Mouse (Mus musculus) layer of hippocampus, adult 2 months (tissue): ENCODE results near the gene Smyd3. TPM values are rescaled to one million over a fixed set of nuclear protein-coding genes. Genes with fewer than 3 reads are reported as not detected.
A peak's percentile ranks its signal among the peaks of the same experiment; 100 is the strongest.

ENCODE experiments used
- DNase-seq, 2 experiments: peaks; one replicate each; pipeline ENCODE4 v3.0.0; 2022; ENCODE audit warnings: low spot score in 2 of 2
- H3K27ac ChIP-seq: fragments of 200-600 bp; 2 replicates; pipeline ENCODE4 v1.8.1; 2022
- H3K4me3 ChIP-seq: fragments of 200-600 bp; 2 replicates; pipeline ENCODE4 v1.8.1; 2022; ENCODE audit warnings: mild to moderate bottlenecking
- CTCF ChIP-seq: fragments of 200-600 bp; conservative IDR thresholded peaks from 2 replicates; pipeline ENCODE4 v1.8.1; 2022; ENCODE audit warnings: antibody characterized with exemption, mild to moderate bottlenecking, moderate library complexity
- total RNA-seq, 2 experiments: library from RNA; stranded (reverse); gene quantifications; 2 replicates each; pipeline ENCODE4 v1.2.3; 2021

The Smyd3 gene
- total RNA-seq, 2 experiments from 2014 or later = 21.1 to 24.5 TPM

DNA sequence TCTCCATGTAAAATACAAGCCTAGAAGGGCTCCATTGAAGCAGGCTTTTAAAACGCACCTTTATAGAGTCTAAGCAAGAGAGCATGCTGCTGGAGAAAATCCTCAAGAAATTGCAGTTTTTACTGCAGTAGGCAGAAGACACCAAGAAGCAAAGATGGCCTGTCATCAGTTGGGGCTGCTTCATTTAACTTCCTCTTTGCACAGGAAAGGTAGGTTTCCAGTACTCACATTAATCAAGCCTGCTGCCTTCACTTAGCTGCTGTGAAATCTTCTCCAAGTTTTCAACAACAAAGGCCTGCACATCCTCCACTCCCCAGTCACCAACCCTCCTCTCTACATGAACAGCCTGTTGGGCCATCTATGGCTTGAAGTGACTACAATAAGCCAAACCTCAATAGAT, 448.9 kb downstream of the Smyd3 start:
- Histone ChIP-seq H3K27ac (no peak overlapping the region), H3K4me3 (no peak overlapping the region)
- TF ChIP-seq CTCF = no peak
- no peak for DNase-seq

DNA sequence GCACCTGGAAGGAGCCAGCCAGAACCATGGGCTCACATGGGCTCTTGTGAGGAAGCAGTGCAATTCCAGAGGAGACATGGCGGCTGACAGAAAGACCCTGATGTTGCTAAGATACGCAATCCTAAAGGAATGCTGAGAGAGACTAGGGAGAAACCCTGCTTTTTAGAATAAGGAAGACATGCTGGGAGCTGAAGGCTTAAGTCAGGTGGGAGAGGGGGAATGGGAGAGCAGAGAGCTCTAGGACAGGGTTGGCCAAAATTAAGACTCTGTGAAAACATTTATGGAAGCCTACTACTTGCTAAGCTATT, 452.6 kb downstream of the Smyd3 start:
- TF ChIP-seq CTCF = no peak
- H3K4me3 ChIP-seq = no peak overlapping the region
- no peak for DNase-seq
- H3K27ac ChIP-seq = no peak overlapping the region

DNA sequence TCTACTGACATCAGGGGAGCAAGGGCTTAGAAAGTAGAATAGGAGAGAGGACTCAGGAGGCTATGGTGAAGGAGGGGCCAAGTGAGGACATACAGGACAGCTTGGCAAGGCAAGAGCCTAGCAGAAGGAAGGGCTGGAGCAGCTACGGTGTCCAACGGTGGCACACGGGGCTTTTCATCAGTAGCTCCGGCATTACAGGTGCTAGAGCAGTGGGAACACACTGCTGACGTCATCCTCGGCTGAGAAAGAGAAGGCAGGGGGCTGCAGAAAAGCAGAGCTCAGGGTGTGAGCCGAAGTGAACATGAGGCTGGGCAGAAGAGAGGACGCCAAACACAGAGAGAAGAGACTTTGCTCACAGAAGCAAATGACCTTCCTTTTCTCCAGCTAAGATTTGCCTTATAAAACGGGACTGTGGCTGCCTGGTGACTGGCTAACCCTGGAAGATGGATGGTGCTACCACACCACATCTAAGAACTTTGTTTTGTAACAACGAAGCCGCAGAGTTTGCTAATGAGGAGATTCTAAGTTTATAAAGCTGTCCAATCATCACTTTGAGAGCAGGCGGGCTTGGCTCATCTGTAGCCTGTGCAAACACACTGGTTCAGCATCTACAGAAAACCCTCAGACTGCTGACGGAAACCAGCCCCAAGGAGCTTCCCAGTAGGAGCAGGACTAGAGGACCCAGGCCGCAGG, 453.1 kb downstream of the Smyd3 start:
- H3K27ac ChIP-seq = no peak overlapping the region
- no peak for DNase-seq
- no peak for TF ChIP-seq CTCF
- no peak overlapping the region for H3K4me3 ChIP-seq

DNA sequence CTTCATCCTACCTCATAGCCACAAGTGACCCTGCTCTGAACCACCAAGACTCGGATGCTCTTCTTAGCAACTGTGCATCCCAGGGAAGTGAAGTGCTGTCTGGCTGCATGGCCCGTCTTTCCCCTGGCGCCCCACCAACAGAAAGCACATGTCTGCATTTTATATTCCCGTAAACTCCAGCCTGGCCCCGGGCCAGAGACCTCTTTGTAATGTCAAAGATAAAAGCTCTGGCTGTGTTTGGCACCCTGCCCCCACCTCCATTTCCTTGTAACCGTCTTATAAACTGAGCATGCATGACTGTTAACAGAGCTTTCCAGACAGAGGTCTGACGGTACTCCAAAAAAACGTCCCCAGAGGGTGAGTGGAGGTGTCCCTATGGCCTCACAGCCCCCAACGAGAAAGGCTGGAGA, 456.1 kb downstream of the Smyd3 start:
- TF ChIP-seq CTCF = no peak
- no peak overlapping the region for H3K27ac ChIP-seq
- DNase-seq = no peak
- H3K4me3 ChIP-seq = no peak overlapping the region

DNA sequence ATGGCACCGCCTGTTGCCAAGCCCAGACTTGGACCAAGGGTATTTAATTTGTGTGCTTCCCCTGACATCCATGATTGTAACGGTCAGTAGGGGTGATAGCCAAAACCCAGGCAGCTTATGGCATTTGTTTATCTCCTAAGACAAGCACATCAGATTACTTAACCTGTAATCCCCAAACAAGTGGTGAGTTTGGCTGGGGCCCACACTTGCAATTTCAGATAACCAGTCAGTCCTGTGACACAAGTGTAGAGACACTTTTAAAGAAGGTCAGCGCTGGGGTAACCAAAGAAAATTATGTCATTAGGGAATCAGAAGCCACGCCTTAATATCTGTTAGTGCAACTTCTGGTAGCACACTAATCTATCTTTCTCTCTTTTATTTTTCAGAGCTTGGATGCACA, 456.8 kb downstream of the Smyd3 start:
- no peak for TF ChIP-seq CTCF
- H3K4me3 ChIP-seq = no peak overlapping the region
- H3K27ac ChIP-seq = no peak overlapping the region
- no peak for DNase-seq

- peak overlapping the region; percentile 29; the same call in 1 of the 2 replicates for H3K4me3 ChIP-seq
- no peak overlapping the region for H3K27ac ChIP-seq
- no peak for DNase-seq
- TF ChIP-seq CTCF = no peak
Measured at GRCm38 (mm10) chr1:179060113-179060955, 457.5 kb downstream of the Smyd3 start.

GRCm38 (mm10) chr1:179059286-179060112, 458.3 kb downstream of the Smyd3 start:
- no peak for DNase-seq
- Histone ChIP-seq H3K27ac (no peak overlapping the region), H3K4me3 (peak overlapping the region; percentile 29; the same call in 1 of the 2 replicates)
- no peak for TF ChIP-seq CTCF

DNA sequence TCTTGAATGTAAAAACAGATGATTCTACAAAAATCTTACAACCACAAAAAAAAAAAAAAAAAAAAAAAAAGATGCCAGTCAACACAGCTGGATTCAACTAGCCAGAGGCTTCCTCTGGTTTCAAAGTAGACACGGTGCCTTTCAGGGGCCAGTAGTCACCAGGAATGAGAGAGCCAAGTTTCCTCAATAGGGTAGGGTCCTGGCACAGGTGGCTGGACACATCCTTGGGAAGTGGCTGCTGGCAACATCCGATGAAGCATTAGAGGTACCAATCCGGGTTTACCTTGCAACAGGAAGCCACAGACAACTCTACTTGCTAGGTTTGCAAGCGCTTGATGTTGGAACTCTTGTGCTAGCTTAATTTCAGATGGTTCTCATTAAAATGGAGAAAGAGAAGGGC, 459.2 kb downstream of the Smyd3 start:
- no peak overlapping the region for H3K27ac ChIP-seq
- no peak for DNase-seq
- no peak overlapping the region for H3K4me3 ChIP-seq
- TF ChIP-seq CTCF = no peak

GRCm38 (mm10) chr1:179055760-179056159, 462.1 kb downstream of the Smyd3 start:
- DNase-seq = no peak
- H3K4me3 ChIP-seq = no peak overlapping the region
- TF ChIP-seq CTCF = no peak
- H3K27ac ChIP-seq = no peak overlapping the region

- Histone ChIP-seq H3K4me3 (no peak overlapping the region), H3K27ac (no peak overlapping the region)
- no peak for DNase-seq
- no peak for TF ChIP-seq CTCF
Measured at GRCm38 (mm10) chr1:179054385-179055116, 463.3 kb downstream of the Smyd3 start.

- no peak for DNase-seq
- H3K4me3 ChIP-seq = no peak overlapping the region
- H3K27ac ChIP-seq = no peak overlapping the region
- TF ChIP-seq CTCF = no peak
Measured at GRCm38 (mm10) chr1:179052545-179053180, 465.2 kb downstream of the Smyd3 start.
